Mouse (Mus musculus) MEL (cell line): ENCODE measurements around the gene Prrc2b. TPM values are rescaled to one million over a fixed set of nuclear protein-coding genes. Genes with fewer than 3 reads are reported as not detected.

Experiments used
- DNase-seq: peaks from one replicate; pipeline ENCODE4 v3.0.0; 2011; ENCODE audit warnings: low read depth, low spot score
- H3K27ac ChIP-seq: 2 replicates; pipeline ENCODE4 v1.5.1; 2012; ENCODE audit warnings: low read depth, mild to moderate bottlenecking, control low read depth, low read length, moderate library complexity; ENCODE audit not compliant: control insufficient read depth
- H3K27me3 ChIP-seq, 2 experiments: fragments of 150-350 bp in 1 of 2; sonication (generic) in 1 of 2; 2 replicates each; pipeline ENCODE4 v1.6.1; 2012; ENCODE audit warnings: low read length in 2 of 2, mild to moderate bottlenecking in 2 of 2, improper control_type of control experiment in 1 of 2, moderate library complexity in 1 of 2; ENCODE audit not compliant: insufficient read depth in 2 of 2, control insufficient read depth in 1 of 2
- H3K36me3 ChIP-seq, 2 experiments: 2 replicates each; pipeline ENCODE4 v1.6.1; 2012 to 2014; ENCODE audit warnings: low read length in 2 of 2, improper control_type of control experiment in 1 of 2, inconsistent platforms in 1 of 2, mild to moderate bottlenecking in 1 of 2; ENCODE audit not compliant: insufficient read depth in 2 of 2, control insufficient read depth in 1 of 2
- H3K4me1 ChIP-seq, 2 experiments: fragments of 150-350 bp in 1 of 2; sonication (generic) in 1 of 2; 2 replicates each; pipeline ENCODE4 v1.6.1; 2012; ENCODE audit warnings: low read length in 2 of 2, improper control_type of control experiment in 1 of 2, mild to moderate bottlenecking in 1 of 2; ENCODE audit not compliant: insufficient read depth in 2 of 2, control insufficient read depth in 1 of 2
- H3K4me3 ChIP-seq, 2 experiments: fragments of 150-350 bp in 1 of 2; sonication (generic) in 1 of 2; 2 replicates each; pipeline ENCODE4 v1.5.1; 2012; ENCODE audit warnings: low read depth in 2 of 2, low read length in 2 of 2, mild to moderate bottlenecking in 2 of 2, moderate library complexity in 2 of 2, control low read depth in 1 of 2, improper control_type of control experiment in 1 of 2; ENCODE audit not compliant: control insufficient read depth in 1 of 2, insufficient read depth in 1 of 2
- H3K79me2 ChIP-seq: 2 replicates; pipeline ENCODE4 v1.6.1; 2012; ENCODE audit warnings: mild to moderate bottlenecking, low read length, moderate library complexity; ENCODE audit not compliant: control insufficient read depth, poor library complexity, insufficient read depth
- H3K9ac ChIP-seq: 2 replicates; pipeline ENCODE4 v1.6.1; 2012; ENCODE audit warnings: low read depth, mild to moderate bottlenecking, control low read depth, low read length, moderate library complexity; ENCODE audit not compliant: control insufficient read depth, poor library complexity, severe bottlenecking
- H3K9me3 ChIP-seq: fragments of 150-350 bp; sonication (generic); replicated peaks from 2 replicates; pipeline ENCODE4 v1.6.1; 2012; ENCODE audit warnings: mild to moderate bottlenecking, low read length, improper control_type of control experiment, moderate library complexity; ENCODE audit not compliant: insufficient read depth
- BHLHE40 ChIP-seq: IDR thresholded peaks from 2 replicates; pipeline ENCODE4 v1.6.1; 2012; ENCODE audit warnings: low read depth, mild to moderate bottlenecking, inconsistent platforms, low read length, improper control_type of control experiment, borderline replicate concordance
- CHD1 ChIP-seq: IDR thresholded peaks from 2 replicates; pipeline ENCODE4 v1.6.1; 2012; ENCODE audit warnings: low read depth, mild to moderate bottlenecking, inconsistent platforms, low read length, improper control_type of control experiment
- E2F4 ChIP-seq: IDR thresholded peaks from 2 replicates; pipeline ENCODE4 v1.6.1; 2011; ENCODE audit warnings: low read depth, low read length, improper control_type of control experiment, borderline replicate concordance
- ELF1 ChIP-seq: IDR thresholded peaks from 2 replicates; pipeline ENCODE4 v1.6.1; 2014; ENCODE audit warnings: low read depth, mild to moderate bottlenecking, inconsistent platforms, low read length, improper control_type of control experiment, moderate library complexity
- EP300 ChIP-seq, 2 experiments: IDR thresholded peaks; 2 replicates each; pipeline ENCODE4 v1.6.1; 2011; ENCODE audit warnings: improper control_type of control experiment in 2 of 2, low read length in 2 of 2, low read depth in 1 of 2, mild to moderate bottlenecking in 1 of 2
- ETS1 ChIP-seq: IDR thresholded peaks from 2 replicates; pipeline ENCODE4 v1.6.1; 2012; ENCODE audit warnings: low read depth, mild to moderate bottlenecking, inconsistent platforms, low read length, improper control_type of control experiment, moderate library complexity
- GABPA ChIP-seq: IDR thresholded peaks from 2 replicates; pipeline ENCODE4 v1.6.1; 2012; ENCODE audit warnings: low read depth, mild to moderate bottlenecking, inconsistent platforms, low read length, improper control_type of control experiment, moderate library complexity
- HCFC1 ChIP-seq: IDR thresholded peaks from 2 replicates; pipeline ENCODE4 v1.6.1; 2012; ENCODE audit warnings: low read depth, mild to moderate bottlenecking, inconsistent platforms, low read length, improper control_type of control experiment, moderate library complexity
- KAT2A ChIP-seq: conservative IDR thresholded peaks from 2 replicates; pipeline ENCODE4 v1.6.1; 2012; ENCODE audit warnings: low read depth, low read length, improper control_type of control experiment, inconsistent platforms
- MAZ ChIP-seq: IDR thresholded peaks from 2 replicates; pipeline ENCODE4 v1.6.1; 2012; ENCODE audit warnings: low read depth, mild to moderate bottlenecking, inconsistent platforms, low read length, improper control_type of control experiment
- MEF2A ChIP-seq: IDR thresholded peaks from 2 replicates; pipeline ENCODE4 v1.6.1; 2014; ENCODE audit warnings: low read depth, mild to moderate bottlenecking, inconsistent platforms, low read length, improper control_type of control experiment; ENCODE audit not compliant: poor library complexity, insufficient replicate concordance, severe bottlenecking; ENCODE audit errors: extremely low read depth
- MXI1 ChIP-seq: IDR thresholded peaks from 2 replicates; pipeline ENCODE4 v1.6.1; 2011; ENCODE audit warnings: mild to moderate bottlenecking, low read depth, low read length, improper control_type of control experiment
- MYB ChIP-seq: IDR thresholded peaks from 2 replicates; pipeline ENCODE4 v1.6.1; 2011; ENCODE audit warnings: mild to moderate bottlenecking, low read depth, low read length, improper control_type of control experiment
- MYC ChIP-seq: IDR thresholded peaks from 2 replicates; pipeline ENCODE4 v1.6.1; 2011; ENCODE audit warnings: low read depth, mild to moderate bottlenecking, low read length, improper control_type of control experiment, moderate library complexity
- NRF1 ChIP-seq: IDR thresholded peaks from 2 replicates; pipeline ENCODE4 v1.6.1; 2014; ENCODE audit warnings: low read depth, mild to moderate bottlenecking, inconsistent platforms, low read length, improper control_type of control experiment, moderate library complexity; ENCODE audit not compliant: poor library complexity, insufficient read depth, severe bottlenecking
- POLR2A ChIP-seq, 2 experiments: IDR thresholded peaks; 2 replicates each; pipeline ENCODE4 v1.6.1; 2011 to 2012; ENCODE audit warnings: low read length in 2 of 2, mild to moderate bottlenecking in 2 of 2, control low read depth in 1 of 2, improper control_type of control experiment in 1 of 2, low read depth in 1 of 2, moderate library complexity in 1 of 2; ENCODE audit not compliant: control insufficient read depth in 1 of 2, insufficient read depth in 1 of 2, poor library complexity in 1 of 2
- POLR2AphosphoS5 ChIP-seq: IDR thresholded peaks from 2 replicates; pipeline ENCODE4 v1.6.1; 2012; ENCODE audit warnings: low read depth, borderline replicate concordance, mild to moderate bottlenecking, inconsistent platforms, low read length, moderate library complexity, mixed read lengths
- RAD21 ChIP-seq: IDR thresholded peaks from 2 replicates; pipeline ENCODE4 v1.6.1; 2011; ENCODE audit warnings: mild to moderate bottlenecking, low read depth, low read length, improper control_type of control experiment
- RCOR1 ChIP-seq: IDR thresholded peaks from 2 replicates; pipeline ENCODE4 v1.6.1; 2012; ENCODE audit warnings: low read depth, mild to moderate bottlenecking, inconsistent platforms, low read length, improper control_type of control experiment
- SIN3A ChIP-seq: IDR thresholded peaks from 2 replicates; pipeline ENCODE4 v1.6.1; 2012; ENCODE audit warnings: low read length, improper control_type of control experiment, inconsistent platforms
- TAL1 ChIP-seq: IDR thresholded peaks from 2 replicates; pipeline ENCODE4 v1.6.1; 2012; ENCODE audit warnings: mild to moderate bottlenecking, inconsistent platforms, low read length, moderate library complexity, mixed read lengths
- TBP ChIP-seq: IDR thresholded peaks from 2 replicates; pipeline ENCODE4 v1.8.0; 2011; ENCODE audit warnings: low read depth, low read length, improper control_type of control experiment
- ZC3H11A ChIP-seq: IDR thresholded peaks from 2 replicates; pipeline ENCODE4 v1.6.1; 2012; ENCODE audit warnings: low read depth, mild to moderate bottlenecking, inconsistent platforms, low read length, improper control_type of control experiment
- ZKSCAN1 ChIP-seq: IDR thresholded peaks from 2 replicates; pipeline ENCODE4 v1.6.1; 2012; ENCODE audit warnings: low read depth, mild to moderate bottlenecking, inconsistent platforms, low read length, improper control_type of control experiment, moderate library complexity
- ZMIZ1 ChIP-seq: IDR thresholded peaks from 2 replicates; pipeline ENCODE4 v1.6.1; 2012; ENCODE audit warnings: low read depth, mild to moderate bottlenecking, inconsistent platforms, low read length, improper control_type of control experiment, moderate library complexity
- ZNF384 ChIP-seq: IDR thresholded peaks from 2 replicates; pipeline ENCODE4 v1.6.1; 2012; ENCODE audit warnings: low read depth, mild to moderate bottlenecking, inconsistent platforms, low read length, improper control_type of control experiment
- polyA plus RNA-seq, 2 experiments: library from polyadenylated mRNA; stranded (reverse) in 1 of 2; unstranded in 1 of 2; fragments of >175 nt in 1 of 2; fragments of >200 nt in 1 of 2; gene quantifications; 2 replicates each; pipeline versions ENCODE4 v1.2.1 to v1.2.4; 2012; ENCODE audit warnings: low replicate concordance in 2 of 2, low read depth in 1 of 2; ENCODE audit not compliant: insufficient read length in 2 of 2, insufficient read depth in 1 of 2, missing spikeins in 1 of 2
- total RNA-seq: library from RNA; depleted of rRNA; stranded (reverse); fragments of 300-350 nt; gene quantifications from 2 replicates; pipeline ENCODE4 v1.2.3, GENCODE M21; 2012

Prrc2b gene
- total and polyA plus RNA-seq, 3 experiments: 14.8 to 42.9 (median 42.2) TPM

GRCm38 (mm10) chr2:32180127-32180526 lies 29.2 kb downstream of the Prrc2b start:
- DNase-seq: no peak
- H3K27me3 ChIP-seq: no peaks in the 10 kb centered on the region
- no peak overlapping the region for H3K27ac ChIP-seq
- no peaks in the 10 kb centered on the region for H3K36me3 ChIP-seq
- H3K4me3 ChIP-seq: no peak overlapping the region
- no peaks in the 10 kb centered on the region for H3K9me3 ChIP-seq
- H3K79me2 ChIP-seq: peaks cover 38% of the 10 kb centered on the region
- no peak overlapping the region for H3K9ac ChIP-seq
- TF ChIP-seq E2F4 (no peak), MYC (no peak), ELF1 (no peak), ZKSCAN1 (no peak), ETS1 (no peak), MEF2A (no peak), HCFC1 (no peak), SIN3A (no peak), TAL1 (no peak), ZC3H11A (no peak), NRF1 (no peak), GABPA (no peak), MAZ (no peak), POLR2AphosphoS5 (no peak), KAT2A (no peak), MYB (no peak), POLR2A (IDR thresholded peaks at IDR 0.05; ENCODE audit: control insufficient read depth in 1 of 2, insufficient read depth in 1 of 2, low read depth in 1 of 2, low read length in 2 of 2, poor library complexity in 1 of 2) (no peak), ZMIZ1 (no peak), MXI1 (no peak)
- TF ChIP-seq, all 39 proteins: peak for 0
- H3K4me1 ChIP-seq: no peaks in the 10 kb centered on the region

- H3K27ac ChIP-seq: no peak overlapping the region
- DNase-seq: no peak
- H3K27me3 ChIP-seq: no peaks in the 10 kb centered on the region
- TF ChIP-seq TBP (no peak), ZKSCAN1 (no peak), POLR2AphosphoS5 (no peak), CHD1 (no peak), ETS1 (no peak), ZNF384 (no peak), EP300 (IDR thresholded peaks at IDR 0.05; ENCODE audit: low read depth in 1 of 2, low read length in 2 of 2) (no peak), RCOR1 (no peak), RAD21 (no peak), BHLHE40 (no peak), HCFC1 (no peak)
- H3K4me3 ChIP-seq: no peak overlapping the region
- no peak overlapping the region for H3K9ac ChIP-seq
- no peaks in the 10 kb centered on the region for H3K4me1 ChIP-seq
- H3K36me3 ChIP-seq: no peaks in the 10 kb centered on the region
- no peaks in the 10 kb centered on the region for H3K9me3 ChIP-seq
- H3K79me2 ChIP-seq: peaks cover 34% of the 10 kb centered on the region
These were observed 30.5 kb downstream of the Prrc2b start for GRCm38 (mm10) chr2:32181364-32181763.
